Mouse (Mus musculus) mouse trophoblast stem cell (cell line): ENCODE measurements at regions not wholly inside any gene's neighbourhood (a gene's known extent, or its start where the extent isn't known, plus 50 kb on each side); places are given as distances from the start of the nearest gene placed in this dataset.

Experiments used
- in situ Hi-C, 2 experiments: fragments of 300-500 bp; cut with MseI, MboI; formaldehyde crosslinking; loops; 2 replicates in 1 of 2; 3 replicates in 1 of 2; pipeline ENCODE4 v1.15.1; 2025

DNA sequence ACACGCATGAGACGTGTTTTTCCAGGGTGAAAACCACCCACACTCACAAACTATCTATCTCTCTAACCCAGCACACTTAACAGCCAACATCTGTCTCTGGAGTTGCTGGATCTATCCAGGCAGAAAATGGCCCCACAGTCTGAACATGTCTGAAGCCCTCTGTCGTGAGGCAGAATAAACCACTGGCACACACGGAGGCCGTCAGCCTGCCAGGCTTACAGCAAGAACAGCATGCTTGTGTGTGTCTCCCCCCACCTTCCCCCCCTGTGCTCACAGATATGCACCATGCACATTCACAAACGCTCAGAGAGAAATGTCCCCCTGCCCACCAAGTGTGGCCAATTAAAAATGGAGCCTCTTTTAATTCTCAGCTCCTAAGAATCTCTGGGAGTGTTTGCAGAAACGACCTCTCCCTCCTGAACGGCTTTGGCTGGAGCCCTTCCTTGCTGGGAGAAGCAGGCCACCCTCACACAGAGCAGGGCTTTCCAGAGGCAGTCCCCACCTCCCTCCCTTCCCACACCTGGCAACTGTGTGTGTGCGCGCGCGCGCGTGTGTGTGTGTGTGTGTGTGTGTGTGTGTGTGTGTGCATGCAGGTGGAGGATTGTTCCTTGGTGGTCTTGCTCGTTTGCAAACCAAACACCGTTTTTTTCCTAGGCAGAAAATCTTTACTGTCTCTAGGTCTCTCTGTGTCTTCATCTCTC is 88.7 kb downstream of the Edn3 start:
- in situ Hi-C loops: no loop called here

DNA sequence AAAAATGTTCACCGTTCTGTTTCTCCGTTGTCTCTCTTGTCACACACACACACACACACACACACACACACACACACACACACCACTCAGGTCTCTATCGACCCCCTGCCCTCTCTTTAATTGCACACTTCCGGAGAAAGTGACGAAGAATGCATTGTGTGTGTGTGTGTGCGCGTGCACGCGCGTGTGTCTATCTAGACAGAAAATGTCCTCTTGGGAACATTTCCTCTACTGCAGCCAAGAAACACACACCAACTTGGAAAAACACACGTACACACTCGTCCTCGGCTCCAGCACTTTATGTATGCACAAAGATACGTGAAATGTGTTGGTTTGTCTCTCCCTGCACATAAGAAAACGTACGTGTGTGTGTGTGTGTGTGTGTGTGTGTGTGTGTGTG is 90.4 kb downstream of the Edn3 start:
- in situ Hi-C loops: loop anchor here in 1 of 2 experiments (10.0 kb wide), 1 partner anchor 176 kb away; no protein-coding TSS in a partner anchor

DNA sequence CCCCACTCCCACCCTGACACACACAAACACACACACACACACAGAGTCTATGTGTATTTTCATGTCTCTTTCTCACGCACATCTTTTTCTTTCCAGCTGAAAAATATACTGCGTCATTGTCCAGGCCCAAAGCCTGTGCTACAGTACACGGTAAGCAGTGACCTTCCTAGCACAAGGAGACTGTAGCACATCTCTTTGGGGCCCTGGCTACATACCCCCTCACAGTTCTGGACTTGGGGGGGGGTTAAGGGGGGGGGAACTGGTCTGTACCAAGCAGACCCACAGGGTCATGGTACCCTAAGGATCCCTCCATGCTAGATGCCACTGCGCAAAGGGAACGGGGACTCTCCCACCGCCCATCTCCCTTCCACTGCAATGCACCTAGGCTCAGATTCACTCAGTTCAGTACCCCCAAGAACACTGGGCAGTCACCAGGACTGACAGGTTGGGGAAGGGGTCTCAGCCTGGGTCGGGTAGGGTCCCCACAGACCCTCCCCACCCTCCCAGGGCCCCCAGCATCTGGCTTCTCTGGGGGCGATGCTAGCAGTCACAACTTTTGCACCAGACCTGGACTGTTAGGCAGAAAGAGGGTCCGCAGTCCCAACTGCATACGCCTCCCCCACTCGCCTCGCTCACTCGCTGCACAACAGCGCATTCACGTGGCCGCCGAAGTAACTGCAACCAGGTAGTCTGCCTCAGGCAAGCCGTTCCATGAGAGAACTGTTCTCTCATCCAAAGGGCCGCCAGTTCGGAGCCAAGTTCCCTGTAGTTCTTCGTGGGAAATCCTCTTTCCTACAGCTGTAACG is 91.3 kb downstream of the Edn3 start:
- in situ Hi-C loops: loop anchor here in 1 of 2 experiments (10.0 kb wide), 1 partner anchor 177 kb away; no protein-coding TSS in a partner anchor

DNA sequence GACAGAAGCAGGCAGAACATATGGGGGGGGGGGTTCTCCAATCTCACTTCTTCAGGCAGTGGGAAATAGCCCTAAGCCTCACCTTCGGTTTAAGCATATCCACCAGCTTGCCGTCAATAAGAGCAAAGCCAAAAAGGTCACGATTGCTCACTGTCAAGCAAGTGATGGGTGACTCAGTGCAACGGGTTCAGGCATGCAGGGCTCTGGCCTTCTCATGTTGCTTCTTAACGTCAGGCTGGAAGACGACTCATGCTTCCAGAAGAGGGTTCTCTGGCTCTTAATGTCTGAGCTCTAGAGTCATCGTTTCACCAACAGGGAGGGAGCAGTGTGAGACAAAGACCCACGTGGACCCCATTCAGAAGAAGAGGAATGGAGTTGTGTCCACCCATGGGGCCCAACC is 93.4 kb downstream of the Edn3 start:
- in situ Hi-C loops: loop anchor here in 1 of 2 experiments (10.0 kb wide), 1 partner anchor 179 kb away; no protein-coding TSS in a partner anchor

DNA sequence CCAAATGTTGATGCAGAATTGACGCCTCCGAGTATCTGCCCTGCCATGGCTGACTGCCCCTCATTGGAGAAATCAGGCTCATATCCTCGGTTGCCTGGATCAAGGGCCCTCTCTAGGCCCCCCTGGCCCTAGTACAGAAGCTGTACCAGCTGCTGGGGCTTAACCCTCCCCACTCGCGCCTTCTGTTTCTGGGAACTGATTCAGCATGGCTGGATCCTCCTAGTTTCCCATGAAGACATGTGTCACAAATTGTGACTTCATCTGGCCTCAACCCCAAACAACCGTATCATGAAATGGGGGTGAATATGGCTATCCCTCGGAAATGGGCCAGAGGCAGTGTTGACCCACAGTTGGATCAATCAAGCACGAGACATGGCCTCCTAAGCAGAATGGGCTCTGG is 95.1 kb downstream of the Edn3 start:
- in situ Hi-C loops: loop anchor here (5.0 to 10.0 kb wide), 3 partner anchors 178 to 543 kb away; no protein-coding TSS in a partner anchor

DNA sequence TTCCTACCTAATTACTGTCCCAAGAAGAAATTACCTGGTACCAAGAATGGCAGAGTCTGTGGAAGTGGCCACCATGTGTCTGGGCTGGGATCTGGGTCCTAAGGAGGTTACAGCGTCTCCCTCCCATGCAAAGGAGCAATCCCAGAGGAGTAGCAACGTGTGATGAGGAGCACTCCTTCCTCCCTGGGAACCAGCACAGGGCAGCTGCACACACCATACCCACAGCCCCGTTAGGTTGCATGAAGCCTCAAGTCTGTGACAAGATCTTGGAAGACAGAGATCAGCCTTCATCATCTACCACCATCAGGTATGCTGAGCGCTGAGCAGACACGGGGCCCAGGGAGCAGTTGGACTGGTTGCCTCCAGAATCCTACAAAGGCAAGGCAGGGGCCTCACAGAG is 95.7 kb downstream of the Edn3 start:
- in situ Hi-C loops: loop anchor here (5.0 to 10.0 kb wide), 3 partner anchors 179 to 544 kb away; no protein-coding TSS in a partner anchor

DNA sequence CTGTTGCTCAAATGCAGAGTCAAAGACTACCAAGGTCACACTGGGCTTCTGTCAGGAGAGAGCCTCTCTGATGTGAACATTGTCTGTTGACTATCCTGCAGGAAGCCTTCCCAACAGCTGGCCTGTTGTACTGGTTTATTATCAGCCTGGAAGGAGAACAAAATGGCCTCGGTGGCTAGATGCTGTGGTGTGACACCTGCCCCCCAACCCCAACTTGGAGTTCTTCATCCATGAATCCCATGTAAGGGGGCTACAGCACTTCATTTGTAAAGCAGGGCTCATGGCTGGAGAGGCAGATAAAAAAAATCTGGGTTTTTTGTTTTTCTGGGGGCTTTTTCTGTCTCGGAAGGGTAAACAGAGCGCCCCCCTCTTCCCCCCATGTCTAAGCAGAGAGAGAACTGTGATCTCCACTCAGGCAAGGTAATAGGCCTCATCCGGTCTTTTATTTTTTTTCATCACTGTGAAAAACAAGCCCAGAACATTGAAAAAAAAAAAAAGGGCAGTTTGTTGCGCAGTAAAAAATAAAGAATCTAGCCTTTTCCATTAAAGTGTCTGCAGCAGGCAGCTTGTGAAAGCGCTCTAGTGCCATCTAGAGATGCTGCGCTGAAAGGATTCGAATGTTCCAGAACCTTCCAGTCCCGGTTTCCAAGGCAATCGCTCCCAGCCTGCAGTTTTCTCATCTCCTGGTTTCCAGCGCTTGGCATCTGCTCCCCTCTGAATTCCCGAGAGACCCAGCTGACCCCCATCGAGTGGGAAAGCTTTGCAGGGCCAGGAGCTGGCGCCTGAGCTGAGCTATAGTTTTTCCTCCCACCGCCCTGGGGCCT is 97.8 kb downstream of the Edn3 start:
- in situ Hi-C loops: loop anchor here (5.0 to 10.0 kb wide), 3 partner anchors 181 to 546 kb away; no protein-coding TSS in a partner anchor

DNA sequence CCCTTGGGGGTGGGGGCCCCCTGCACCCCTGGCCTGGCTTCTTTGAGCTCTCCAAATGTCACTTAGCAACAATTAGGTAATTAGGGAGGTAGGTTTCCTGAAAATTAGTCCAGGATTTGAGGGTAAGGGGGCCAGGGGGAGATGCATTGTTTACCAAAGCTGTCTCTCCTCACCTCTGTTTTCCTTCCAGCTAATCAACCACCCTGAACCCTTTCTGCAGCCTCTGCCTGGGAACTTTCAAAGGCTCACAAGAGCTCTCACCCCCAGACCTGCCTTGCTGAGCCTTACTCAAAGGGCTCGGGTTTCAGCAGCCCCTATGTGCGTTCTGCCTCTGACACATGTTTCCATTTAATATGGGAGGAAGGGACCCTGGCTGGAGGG is 98.4 kb downstream of the Edn3 start:
- in situ Hi-C loops: loop anchor here (5.0 to 10.0 kb wide), 3 partner anchors 182 to 547 kb away; no protein-coding TSS in a partner anchor

DNA sequence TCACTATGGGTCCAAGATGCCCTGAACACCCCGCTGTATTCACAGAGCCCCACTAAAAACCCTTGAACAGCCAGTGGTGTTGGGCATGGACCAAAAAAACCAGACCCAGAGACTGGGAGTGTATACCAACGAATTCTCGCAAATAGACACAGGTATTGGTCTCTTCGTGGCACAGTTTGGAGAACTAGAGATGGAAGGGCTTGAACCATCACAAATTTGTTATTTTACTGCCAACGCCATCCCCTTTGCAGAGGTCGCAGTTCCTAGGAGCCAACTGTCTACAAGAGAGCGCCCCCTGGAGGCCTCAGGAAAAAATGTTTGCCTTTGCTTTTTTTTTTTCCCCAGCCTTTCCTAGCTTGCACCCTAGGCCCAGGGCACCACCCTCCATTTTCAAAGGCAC is 99.1 kb downstream of the Edn3 start:
- in situ Hi-C loops: loop anchor here (5.0 to 10.0 kb wide), 3 partner anchors 182 to 547 kb away; no protein-coding TSS in a partner anchor

DNA sequence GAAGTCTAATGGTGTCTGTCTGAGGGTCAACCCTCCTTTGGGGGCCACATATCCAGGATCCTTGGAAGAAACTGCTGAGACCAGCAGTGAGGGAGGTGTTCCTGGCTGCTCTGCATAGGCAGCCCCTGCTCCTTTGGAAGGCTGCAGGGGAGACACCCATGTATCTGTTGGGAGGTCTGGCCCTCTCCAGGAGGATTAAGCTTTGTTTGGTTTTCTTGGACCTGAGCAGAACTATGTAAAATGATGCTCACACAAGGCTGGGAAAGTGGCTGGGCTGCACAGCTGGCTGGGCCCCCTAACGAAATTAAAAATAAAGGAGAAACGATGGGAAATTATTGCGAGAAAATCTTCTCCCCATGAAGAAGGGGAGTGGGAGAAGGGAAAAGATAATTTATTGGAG is 104.2 kb downstream of the Edn3 start:
- in situ Hi-C loops: no loop called here

DNA sequence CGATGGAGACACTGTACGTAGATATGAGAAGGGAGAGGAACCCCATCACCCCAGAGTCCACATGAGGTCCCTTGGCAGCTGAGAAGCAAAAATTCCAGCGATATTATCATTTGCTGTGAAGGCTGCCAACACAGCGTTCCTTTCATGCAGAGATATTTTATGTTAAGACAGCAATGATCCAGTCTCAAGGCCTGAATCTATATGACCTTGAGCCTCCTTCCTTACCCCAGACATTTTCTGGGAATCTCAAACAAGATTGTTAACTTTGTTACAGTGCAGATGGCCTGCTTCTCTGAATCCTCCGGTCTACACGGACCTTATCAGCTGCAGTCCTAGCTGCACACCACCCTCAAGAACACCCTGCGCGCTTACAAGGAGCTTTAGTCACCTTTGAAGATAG is 106.1 kb downstream of the Edn3 start:
- in situ Hi-C loops: no loop called here

DNA sequence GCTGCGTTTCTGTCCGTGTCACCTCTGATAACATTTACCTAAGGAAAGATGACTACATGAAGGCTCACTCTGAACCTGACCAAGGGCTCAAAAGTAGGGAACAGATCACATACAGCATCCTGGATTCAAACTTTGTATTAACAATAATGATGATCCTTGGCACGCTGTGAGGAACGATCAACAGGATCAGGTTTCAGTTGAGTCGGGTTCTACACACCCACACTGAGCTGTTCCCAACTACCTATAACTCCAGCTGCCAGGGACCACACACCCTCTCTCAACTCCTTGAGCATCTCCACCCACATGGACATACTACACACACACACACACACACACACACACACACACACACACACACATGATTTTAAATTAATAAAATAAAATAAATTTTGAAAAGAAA is 107.0 kb downstream of the Edn3 start:
- in situ Hi-C loops: no loop called here

DNA sequence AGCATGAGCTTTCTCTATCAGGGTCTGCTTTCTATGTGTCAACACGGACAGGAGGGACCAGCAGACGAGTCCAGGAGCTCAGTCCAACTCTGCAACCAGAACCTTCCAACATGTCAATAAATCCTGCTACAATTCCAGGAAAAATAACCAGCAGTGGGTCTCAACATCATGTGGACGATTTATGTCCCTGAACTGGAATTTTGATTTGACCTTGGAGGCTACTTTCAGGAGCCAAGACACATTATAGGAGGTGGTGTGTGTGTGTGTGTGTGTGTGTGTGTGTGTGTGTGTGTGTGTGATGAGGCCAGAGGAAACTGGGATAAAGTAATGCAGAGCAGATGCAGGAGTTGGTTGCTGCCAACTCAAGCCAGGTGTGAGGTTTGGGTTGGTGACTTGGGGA is 107.8 kb downstream of the Edn3 start:
- in situ Hi-C loops: no loop called here

DNA sequence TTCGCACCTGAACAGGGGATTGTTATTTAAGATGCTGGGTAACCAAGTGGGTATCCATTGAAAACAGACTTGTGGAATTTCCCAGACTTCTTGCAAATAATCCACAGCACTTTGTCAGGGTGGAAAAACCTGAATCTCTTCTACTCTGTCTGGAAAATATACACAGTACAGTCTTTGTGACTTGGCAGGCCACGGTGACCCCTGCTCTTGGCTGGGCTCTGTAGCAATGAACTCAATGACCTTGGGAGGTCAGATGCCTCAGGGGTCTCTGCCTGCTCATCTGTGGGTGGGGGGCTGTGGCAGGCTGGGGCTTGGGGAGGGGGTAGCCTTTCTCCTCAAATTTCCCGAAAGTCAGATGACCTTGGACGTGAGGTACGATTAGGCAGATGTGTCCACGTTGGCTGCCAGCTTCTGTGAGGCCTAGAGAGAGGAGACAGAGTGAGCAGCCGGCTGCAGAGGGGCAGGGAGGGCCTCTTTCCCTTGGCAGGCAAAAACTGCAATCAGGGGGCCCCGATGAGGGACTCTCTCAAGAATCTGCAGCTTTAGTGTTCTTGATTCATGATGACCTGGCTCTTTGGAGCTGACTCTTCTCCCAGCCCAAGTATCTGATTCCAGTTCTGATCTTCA is 108.4 kb downstream of the Edn3 start:
- in situ Hi-C loops: no loop called here

DNA sequence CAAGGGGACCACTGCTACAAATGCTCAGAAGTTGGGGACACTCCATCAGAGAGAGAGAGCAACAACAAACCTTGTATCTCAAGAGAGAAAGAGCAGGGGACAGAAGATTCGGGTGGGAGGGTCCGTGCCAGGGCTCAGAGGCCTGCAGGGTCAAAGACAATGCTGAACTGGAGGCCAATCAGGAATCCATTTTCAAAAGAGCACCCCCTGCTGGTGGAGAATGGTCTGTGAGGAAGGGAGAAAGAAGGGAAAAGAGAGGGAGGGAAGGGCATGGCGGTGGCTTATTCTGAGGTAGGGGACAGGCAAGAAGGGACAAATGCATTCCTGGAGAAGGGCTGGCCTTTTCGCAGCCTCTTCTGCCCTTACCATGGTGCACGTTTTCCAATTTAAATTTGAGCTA is 109.9 kb downstream of the Edn3 start:
- in situ Hi-C loops: no loop called here

DNA sequence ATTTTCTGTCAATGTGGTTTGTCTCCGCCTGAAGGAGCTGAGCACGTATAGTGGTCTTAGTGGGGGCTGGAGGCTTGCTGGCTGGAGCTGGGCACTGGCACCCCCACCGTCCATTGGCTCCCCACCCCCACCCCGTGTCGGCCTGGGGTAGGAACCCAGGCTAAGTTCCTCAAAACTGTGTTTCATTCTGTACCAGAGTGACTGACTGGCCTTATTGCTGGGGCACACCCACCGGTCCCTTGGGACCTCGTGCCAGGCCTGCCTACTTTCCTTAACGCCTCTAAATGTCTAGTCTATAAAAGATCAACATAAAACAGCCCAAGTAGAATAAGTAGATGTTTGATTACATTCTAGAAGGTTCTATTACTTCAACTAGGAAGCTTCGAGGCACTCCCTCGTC is 110.8 kb downstream of the Edn3 start:
- in situ Hi-C loops: no loop called here

DNA sequence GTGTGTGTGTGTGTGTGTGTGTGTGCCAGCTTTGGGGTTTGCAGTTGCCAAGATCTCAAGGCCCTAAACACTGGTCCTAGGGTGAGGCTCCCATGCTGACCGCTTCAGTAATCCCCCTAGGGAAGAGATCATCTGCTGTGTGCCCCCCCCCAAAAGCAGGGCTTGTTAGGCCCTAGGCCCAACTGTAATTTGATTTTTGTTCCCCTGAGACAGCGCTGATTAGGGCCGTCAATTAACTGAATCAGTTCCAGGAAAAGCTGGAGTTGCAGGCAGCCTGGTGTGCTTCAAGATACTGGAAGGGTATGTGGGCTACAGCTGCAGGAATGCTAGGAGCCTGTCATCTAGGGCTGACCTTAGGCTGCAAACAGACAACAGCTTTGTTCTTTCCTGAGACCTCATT is 111.4 kb downstream of the Edn3 start:
- in situ Hi-C loops: no loop called here

DNA sequence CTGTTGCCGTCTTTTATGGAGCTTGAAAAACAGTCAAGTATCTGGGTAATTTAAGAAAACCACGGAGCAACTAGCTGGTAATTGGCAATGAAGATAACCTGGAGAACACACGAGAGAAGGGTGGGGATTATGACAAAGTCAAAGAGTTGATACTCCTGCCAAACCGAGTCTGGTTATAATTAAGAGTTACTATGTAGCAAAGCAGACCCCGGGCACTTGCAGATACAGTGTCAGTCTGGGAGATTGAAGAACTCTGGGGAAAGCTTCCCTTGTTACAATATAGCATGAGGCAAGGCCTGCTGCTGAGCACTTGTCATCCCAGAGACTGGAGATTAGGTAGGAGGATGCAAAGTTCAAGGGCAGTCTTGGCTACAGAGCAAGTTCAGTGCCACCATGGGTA is 116.5 kb downstream of the Edn3 start:
- in situ Hi-C loops: no loop called here

DNA sequence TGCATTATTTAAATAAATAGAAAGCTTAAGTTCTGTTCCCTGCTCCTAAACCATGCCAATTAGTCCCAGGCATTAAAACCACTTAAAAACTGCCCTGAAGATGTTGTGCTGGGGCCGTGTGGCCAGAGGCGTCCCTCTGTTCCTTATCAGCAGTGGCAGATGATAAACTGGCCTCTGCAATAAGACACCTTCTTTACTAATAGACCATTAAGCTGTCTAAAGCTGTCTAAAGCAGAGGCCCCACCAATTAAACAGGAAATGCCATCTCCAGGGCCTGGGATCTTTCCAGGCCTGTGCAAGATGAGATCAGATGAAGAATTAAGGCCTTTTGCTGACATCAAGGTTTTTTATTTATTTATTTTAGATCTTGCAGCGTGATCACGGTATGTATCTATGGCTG is 118.6 kb downstream of the Edn3 start:
- in situ Hi-C loops: no loop called here

DNA sequence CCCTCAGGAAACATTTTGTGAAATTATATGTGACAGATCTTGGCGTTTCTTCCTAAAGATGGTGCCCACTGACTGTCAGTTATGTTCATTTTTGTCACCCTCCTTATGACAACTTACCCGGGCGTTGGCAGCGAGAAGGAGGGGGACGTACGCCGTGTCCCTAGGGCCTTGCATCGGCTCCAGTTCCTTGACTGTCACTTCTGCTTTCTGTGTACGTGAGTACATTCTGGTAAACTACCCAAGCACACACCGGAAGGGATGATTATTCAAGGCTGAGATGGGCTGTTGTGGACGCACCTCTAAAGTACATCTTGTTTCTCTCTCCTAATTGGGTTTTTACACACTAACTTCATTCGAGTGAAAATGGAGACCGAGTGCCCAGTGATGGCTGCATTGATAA is 120.2 kb downstream of the Edn3 start:
- in situ Hi-C loops: no loop called here
